Mouse (Mus musculus) heart, adult 9 months (tissue): ENCODE data around the gene Alg13.
A peak's percentile ranks its signal among the peaks of the same experiment; 100 is the strongest.

Experiments
- DNase-seq, 2 experiments: peaks; one replicate each; pipeline ENCODE4 v3.0.0; 2022; ENCODE audit warnings: low spot score in 2 of 2

Gene Alg13

GRCm38 (mm10) chrX:144317548-144318163 lies at the start of gene Alg13:
TSS of gene Alg13 (plus strand) at chrX:144317804.
- peak; percentile 44 to 67 for DNase-seq

- DNase-seq = no peak
Measured at GRCm38 (mm10) chrX:144268606-144269005, 49.0 kb upstream of the Alg13 start.

DNA sequence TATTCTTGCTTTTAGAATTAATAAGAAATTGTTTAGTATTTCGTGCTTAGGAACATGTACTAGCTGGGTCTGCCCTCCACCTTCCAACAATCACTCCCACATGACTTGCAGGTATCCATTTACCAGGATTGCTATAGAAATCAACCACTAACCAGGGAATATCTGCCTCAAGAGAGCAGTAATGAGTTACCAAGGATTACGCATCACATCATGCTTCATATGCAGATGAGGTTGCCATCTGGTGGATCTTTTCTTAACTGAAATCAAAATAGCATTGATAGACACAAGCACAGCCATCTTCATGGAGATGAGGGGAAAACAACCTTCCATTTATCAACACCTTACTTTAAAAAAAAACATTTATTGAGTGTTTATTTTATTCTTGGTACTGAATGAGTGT lies 16.1 kb upstream of the Alg13 start:
- DNase-seq = no peak

- DNase-seq = no peak
Measured at GRCm38 (mm10) chrX:144305659-144306058, 11.9 kb upstream of the Alg13 start.

DNA sequence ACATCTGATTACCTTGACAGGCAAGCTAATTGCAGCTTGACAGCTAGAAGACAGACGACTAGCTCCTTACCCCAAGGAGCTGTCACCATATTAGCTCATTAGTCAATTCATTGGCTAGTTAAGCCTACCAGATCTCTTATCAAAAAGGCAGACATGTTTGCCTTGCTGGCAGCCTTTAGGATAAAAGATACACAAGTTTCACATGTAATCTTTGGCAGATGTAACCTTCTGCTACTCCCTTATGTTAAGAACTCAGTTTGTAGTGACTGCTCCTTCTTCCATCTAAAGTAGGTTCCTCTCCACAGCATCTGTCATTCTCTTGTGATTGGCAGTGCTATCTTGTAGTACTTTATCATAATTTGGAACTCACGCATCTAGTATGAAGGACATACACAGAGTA lies 3.6 kb upstream of the Alg13 start:
- DNase-seq = no peak

- DNase-seq = no peak
Measured at GRCm38 (mm10) chrX:144315028-144315427, 2.6 kb upstream of the Alg13 start.

DNA sequence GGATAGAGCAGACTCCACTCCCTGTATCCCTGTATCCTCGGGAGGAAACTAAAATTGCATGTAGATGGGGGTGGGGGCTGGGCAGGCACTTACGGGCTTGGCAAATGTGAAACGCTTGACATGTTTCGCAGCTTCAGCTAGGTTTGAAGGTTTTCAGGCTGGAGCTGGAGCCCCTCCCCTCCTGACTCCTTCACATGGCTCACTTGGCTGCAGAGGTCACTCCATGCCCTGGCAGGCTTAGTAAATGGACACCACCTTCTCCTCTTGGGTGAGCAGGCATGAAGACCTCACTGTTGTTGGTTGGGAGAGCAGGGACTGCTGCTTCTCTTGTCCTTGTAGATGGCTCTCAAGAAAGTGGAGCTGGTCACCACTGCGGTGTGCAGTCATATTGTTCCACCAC lies 1.6 kb upstream of the Alg13 start:
- no peak for DNase-seq

- DNase-seq = peak; percentile 2 to 8
Measured at GRCm38 (mm10) chrX:144318164-144318979, 768 bp downstream of the Alg13 start.

- DNase-seq = no peak
Measured at GRCm38 (mm10) chrX:144319366-144319765, 1.8 kb downstream of the Alg13 start.

DNA sequence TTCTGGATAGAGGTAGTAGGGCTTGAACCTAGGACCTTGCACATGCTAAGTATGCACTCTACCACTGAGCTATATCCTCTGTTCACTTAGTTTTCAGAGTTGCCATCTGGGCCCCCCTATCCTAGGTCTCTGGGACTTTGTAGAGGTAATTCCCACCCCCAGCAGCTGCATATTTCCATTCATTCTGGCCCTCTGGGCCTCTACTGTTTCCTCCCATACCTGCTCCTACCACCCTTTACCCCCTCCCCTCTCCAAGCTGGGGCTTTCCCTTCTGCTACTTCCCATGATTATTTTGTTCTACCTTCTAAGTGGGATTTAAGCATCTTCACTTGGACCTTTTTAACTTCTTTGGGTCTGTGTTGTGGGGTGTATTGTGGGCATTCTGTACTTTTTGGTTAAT lies 7.8 kb downstream of the Alg13 start:
- DNase-seq = no peak

DNA sequence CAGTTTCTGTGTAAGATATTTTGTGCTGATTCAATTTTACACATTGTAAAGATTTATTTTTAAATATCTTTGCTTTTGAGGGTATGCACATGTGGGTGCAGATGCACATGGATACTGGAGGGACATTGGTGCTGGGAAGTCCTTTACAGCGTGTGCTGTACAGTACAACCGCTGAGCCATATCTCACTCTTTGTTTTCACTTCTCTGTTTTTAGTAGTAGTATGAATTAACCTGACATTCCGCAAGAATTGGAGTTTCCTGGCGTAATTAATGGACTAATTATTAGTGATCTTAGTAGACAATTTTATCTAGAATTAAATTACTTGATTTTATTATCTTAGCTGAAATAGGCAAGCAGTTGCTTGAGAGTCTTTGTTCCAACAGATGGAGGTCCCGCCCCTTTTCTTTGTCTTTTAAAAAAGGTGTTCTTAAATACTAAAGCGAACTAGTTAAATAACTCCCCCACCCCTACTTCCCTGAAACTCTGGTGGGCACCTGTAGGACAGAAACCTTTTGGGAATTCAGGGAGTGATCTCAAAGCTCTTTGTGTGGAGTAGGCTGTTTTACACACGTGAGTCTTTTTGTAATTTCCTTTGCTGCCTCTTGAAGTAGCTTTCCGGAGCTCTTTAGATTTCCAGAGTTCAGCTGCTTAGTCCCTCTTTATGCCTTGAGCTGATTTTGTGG lies 17.9 kb downstream of the Alg13 start:
- no peak for DNase-seq

DNA sequence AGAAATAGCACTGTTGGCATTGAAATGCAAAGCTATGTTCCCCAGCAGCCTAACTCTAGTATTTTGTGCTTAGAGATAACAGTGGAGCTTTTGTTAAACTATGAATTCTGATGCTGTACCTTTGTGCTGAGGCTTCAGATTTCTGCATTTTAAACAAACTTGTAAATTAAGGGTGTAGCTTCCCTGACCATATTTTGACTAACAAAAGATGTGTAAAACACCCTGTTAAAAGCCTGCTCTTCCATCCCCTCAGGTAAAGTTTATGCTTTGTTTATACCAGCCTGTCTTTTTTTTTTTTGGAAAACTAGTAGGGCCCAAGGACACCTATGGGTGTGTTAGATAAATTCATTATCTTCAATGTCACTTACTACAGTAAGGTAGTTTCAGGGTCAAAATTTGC lies 20.3 kb downstream of the Alg13 start:
- no peak for DNase-seq

GRCm38 (mm10) chrX:144338355-144338754 lies 20.8 kb downstream of the Alg13 start:
- no peak for DNase-seq

- no peak for DNase-seq
Measured at GRCm38 (mm10) chrX:144374196-144374595, 56.6 kb downstream of the Alg13 start.

- DNase-seq = peak in 1 of 2 experiments; percentile 1
Measured at GRCm38 (mm10) chrX:144403526-144403925, 85.9 kb downstream of the Alg13 start.

DNA sequence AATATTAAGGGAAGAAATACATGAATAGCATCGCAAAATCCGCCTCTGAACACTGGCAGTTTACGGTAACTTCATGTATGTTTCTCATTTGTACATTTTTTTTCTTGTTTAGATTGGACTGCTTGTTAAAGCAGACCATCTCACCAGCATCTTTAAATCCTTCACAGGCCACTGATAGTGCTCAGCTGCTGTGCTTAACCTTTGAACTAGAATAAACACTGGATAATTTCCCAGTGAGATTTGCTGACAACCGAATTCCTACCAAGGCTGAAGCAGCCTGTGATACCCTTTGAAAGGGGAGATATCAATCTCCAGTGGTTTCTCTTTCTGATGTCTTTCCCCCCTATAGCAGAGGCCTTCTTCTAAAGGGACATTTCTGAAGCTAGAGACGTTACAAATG lies 90.4 kb downstream of the Alg13 start:
- DNase-seq = no peak

- DNase-seq = no peak
Measured at GRCm38 (mm10) chrX:144420259-144420658, 102.7 kb downstream of the Alg13 start.

GRCm38 (mm10) chrX:144421091-144421490 lies 103.5 kb downstream of the Alg13 start:
- no peak for DNase-seq

DNA sequence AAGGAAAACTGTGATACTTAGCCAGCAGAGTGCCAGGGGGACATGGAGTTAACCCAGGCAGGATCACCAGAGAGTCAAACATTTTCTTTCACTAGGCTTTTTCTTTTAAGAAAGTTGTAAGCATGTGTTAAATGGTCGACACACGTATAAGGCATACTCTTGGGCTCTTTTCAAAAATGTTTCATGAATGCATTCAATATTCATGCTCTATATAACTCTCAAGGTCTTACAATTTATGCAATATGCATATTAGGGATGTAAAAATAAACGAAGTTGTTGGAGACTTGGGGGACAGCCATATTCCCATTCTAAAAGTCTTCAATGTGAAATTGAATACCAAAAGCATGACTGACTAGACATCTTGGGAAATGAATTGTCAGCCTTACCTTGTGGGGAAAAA lies 106.2 kb downstream of the Alg13 start:
- no peak for DNase-seq
